Mouse (Mus musculus) liver, embryonic 14.5 days (tissue): ENCODE measurements around the gene Myo1a.

Source experiments
- CTCF ChIP-seq: IDR thresholded peaks from 2 replicates; pipeline ENCODE4 v1.5.1; 2016; ENCODE audit warnings: antibody characterized with exemption, low read depth, control low read depth
- EP300 ChIP-seq: IDR thresholded peaks from 2 replicates; pipeline ENCODE4 v1.6.1; 2016; ENCODE audit warnings: antibody characterized with exemption, low read depth

DNA sequence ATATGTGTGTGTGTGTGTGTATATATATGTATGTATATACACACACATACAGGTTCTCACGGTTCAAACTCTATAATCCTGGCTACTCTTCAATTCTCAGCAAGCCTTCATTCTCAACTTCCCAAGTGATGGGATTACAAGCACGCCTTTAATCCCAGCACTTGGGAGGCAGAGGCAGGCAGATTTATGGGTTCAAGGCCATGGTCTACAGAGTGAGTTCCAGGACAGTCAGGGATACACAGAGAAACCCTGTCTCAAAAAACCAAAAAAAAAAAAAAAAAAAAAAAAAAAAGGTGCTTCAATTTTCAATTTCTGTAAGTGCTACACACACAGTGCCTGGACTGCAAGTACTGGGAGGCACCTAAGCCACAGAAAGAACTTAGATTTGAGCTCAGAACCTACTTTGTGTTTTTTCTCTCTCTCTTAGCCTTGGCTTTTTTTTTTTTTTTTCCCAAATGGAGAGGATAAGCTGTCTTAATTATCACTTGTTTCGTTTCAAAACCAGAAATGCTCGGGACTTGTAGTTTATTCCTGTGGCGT, 29.0 kb upstream of the Myo1a start:
- TF ChIP-seq CTCF, result no peak
- no peak for TF ChIP-seq EP300
